Mouse (Mus musculus) heart, postnatal 25 days (tissue): ENCODE results near the gene Rfc4. TPM values are rescaled to one million over a fixed set of nuclear protein-coding genes. Genes with fewer than 3 reads are reported as not detected.

ENCODE experiments used
- microRNA-seq: library from miRNA; unstranded; fragments of <30 nt; microRNA quantifications from one replicate; pipeline ENCODE4 v1.2.0, GENCODE M21; 2022
- total RNA-seq, 2 experiments: library from RNA; stranded (reverse); gene quantifications; 2 replicates each; pipeline ENCODE4 v1.2.3; 2021

Rfc4 gene
- total RNA-seq, 2 experiments from 2014 or later, result 6.6 to 6.8 TPM

Small RNA genes within 50 kb of the gene (microRNA-seq; reads per million reads assigned to microRNA genes)
- gene Gm49346, result 0.83 reads per million

Other genes starting within 250 kb of the Rfc4 start
- 10 to 100 TPM in 1 of 2 experiments, 1 to 10 TPM in 1; 9.7 to 11.6 TPM for gene Ahsg, start 236.5 kb downstream of the Rfc4 start, total RNA-seq
- gene Fetub, start 209.4 kb downstream of the Rfc4 start, total RNA-seq, result under 1 TPM in 1 of 2 experiments, not detected in 1; 0.21 TPM
- not detected for gene Hrg, start 176.7 kb downstream of the Rfc4 start, total RNA-seq
- under 1 TPM in 1 of 2 experiments, not detected in 1; 0.22 TPM for gene Kng2, start 98.3 kb downstream of the Rfc4 start, total RNA-seq
- gene Kng1, start 69.9 kb downstream of the Rfc4 start, total RNA-seq, result not detected
- 100 to 1,000 TPM; 300 to 346 TPM for gene Eif4a2, start 20.3 kb downstream of the Rfc4 start, total RNA-seq
- 10 to 100 TPM in 1 of 2 experiments, 1 to 10 TPM in 1; 3.0 to 11.3 TPM for gene Adipoq, start 18.8 kb upstream of the Rfc4 start, total RNA-seq
- gene St6gal1, start 97.0 kb upstream of the Rfc4 start, total RNA-seq, result 10 to 100 TPM; 11.5 to 11.7 TPM